Mouse (Mus musculus) embryonic facial prominence, embryonic 13.5 days (tissue): ENCODE measurements around the gene Scn7a. TPM values are rescaled to one million over a fixed set of nuclear protein-coding genes. Genes with fewer than 3 reads are reported as not detected.

Source experiments
- ATAC-seq: fragments of 200-750 bp; cut with Nextera tagmentation; 2 replicates; pipeline ENCODE4 v1.8.0; 2017; ENCODE audit warnings: low read depth; ENCODE audit not compliant: insufficient number of reproducible peaks, insufficient read depth, low FRiP score, low TSS enrichment
- H3K27ac ChIP-seq: fragments of 300-500 bp; sonication (generic); 2 replicates; pipeline ENCODE4 v1.5.1; 2015; ENCODE audit warnings: moderate library complexity, mild to moderate bottlenecking, inconsistent platforms
- H3K27me3 ChIP-seq: fragments of 300-500 bp; sonication (generic); 2 replicates; pipeline ENCODE4 v1.6.1; 2015; ENCODE audit warnings: mild to moderate bottlenecking, inconsistent platforms
- H3K36me3 ChIP-seq: fragments of 300-500 bp; sonication (generic); 2 replicates; pipeline ENCODE4 v1.6.1; 2015; ENCODE audit warnings: mild to moderate bottlenecking, inconsistent platforms
- H3K4me1 ChIP-seq: fragments of 300-500 bp; sonication (generic); 2 replicates; pipeline ENCODE4 v1.6.1; 2015; ENCODE audit warnings: inconsistent platforms
- H3K4me2 ChIP-seq: fragments of 300-500 bp; sonication (generic); 2 replicates; pipeline ENCODE4 v1.6.1; 2015; ENCODE audit warnings: moderate library complexity, mild to moderate bottlenecking, inconsistent platforms
- H3K4me3 ChIP-seq: fragments of 300-500 bp; sonication (generic); 2 replicates; pipeline ENCODE4 v1.5.1; 2015; ENCODE audit warnings: mild to moderate bottlenecking, inconsistent platforms
- H3K9ac ChIP-seq: fragments of 300-500 bp; sonication (generic); 2 replicates; pipeline ENCODE4 v1.6.1; 2015; ENCODE audit warnings: mild to moderate bottlenecking, inconsistent platforms
- H3K9me3 ChIP-seq: fragments of 300-500 bp; sonication (generic); 2 replicates; pipeline ENCODE4 v1.6.1; 2016; ENCODE audit warnings: inconsistent platforms
- WGBS: fragments of 180-500 bp; shearing (Covaris S2); methylation state at CpG from one replicate; pipeline ENCODE4 v1.1.7; 2015; ENCODE audit warnings: mixed read lengths; 5-methylcytosine and 5-hydroxymethylcytosine counted together
- polyA plus RNA-seq: library from polyadenylated mRNA; unstranded; fragments of >200 nt; fragmentation: Nextera tagmentation; extraction: Ambion mirVana; gene quantifications from 2 replicates; pipeline ENCODE4 v1.2.1, GENCODE M21; 2015

Scn7a gene
- polyA plus RNA-seq, 1 experiment from 2014 or later: 0.11 TPM

GRCm38 (mm10) chr2:66726878-66727584, 57.7 kb downstream of the Scn7a start:
- Histone ChIP-seq H3K36me3 (no peaks in the 10 kb centered on the region), H3K9ac (no peak overlapping the region), H3K4me2 (no peak overlapping the region), H3K27ac (no peak overlapping the region), H3K27me3 (no peaks in the 10 kb centered on the region), H3K9me3 (no peaks in the 10 kb centered on the region), H3K4me1 (no peaks in the 10 kb centered on the region), H3K4me3 (no peak overlapping the region)
- ATAC-seq: no peak
- 31% methylated on average over 2 of the region's 2 CpGs for WGBS

GRCm38 (mm10) chr2:66712071-66712470, 72.6 kb downstream of the Scn7a start:
- 72% methylated on average over 2 of the region's 2 CpGs for WGBS
- Histone ChIP-seq H3K9me3 (no peaks in the 10 kb centered on the region), H3K4me3 (no peak overlapping the region), H3K27me3 (no peaks in the 10 kb centered on the region), H3K4me1 (no peaks in the 10 kb centered on the region), H3K9ac (no peak overlapping the region), H3K36me3 (no peaks in the 10 kb centered on the region), H3K27ac (no peak overlapping the region), H3K4me2 (no peak overlapping the region)
- no peak for ATAC-seq

- Histone ChIP-seq H3K4me3 (no peak overlapping the region), H3K27ac (no peak overlapping the region), H3K4me1 (no peaks in the 10 kb centered on the region), H3K27me3 (no peaks in the 10 kb centered on the region), H3K9me3 (no peaks in the 10 kb centered on the region), H3K4me2 (no peak overlapping the region), H3K9ac (no peak overlapping the region), H3K36me3 (no peaks in the 10 kb centered on the region)
- WGBS: 83% methylated on average over 2 of the region's 2 CpGs
- no peak for ATAC-seq
These were observed 92.4 kb downstream of the Scn7a start for GRCm38 (mm10) chr2:66692300-66692699.

- Histone ChIP-seq H3K36me3 (no peaks in the 10 kb centered on the region), H3K4me2 (no peak overlapping the region), H3K27me3 (no peaks in the 10 kb centered on the region), H3K9ac (no peak overlapping the region), H3K27ac (no peak overlapping the region), H3K9me3 (no peaks in the 10 kb centered on the region), H3K4me3 (no peak overlapping the region), H3K4me1 (no peaks in the 10 kb centered on the region)
- WGBS: 43% methylated on average over 1 of the region's 1 CpGs
- ATAC-seq: no peak
These were observed 122.7 kb downstream of the Scn7a start for GRCm38 (mm10) chr2:66661988-66662387.

- no peak overlapping the region for H3K4me3 ChIP-seq
- 87% methylated on average over 3 of the region's 3 CpGs for WGBS
- no peak overlapping the region for H3K4me2 ChIP-seq
- no peak overlapping the region for H3K9ac ChIP-seq
- no peaks in the 10 kb centered on the region for H3K36me3 ChIP-seq
- H3K4me1 ChIP-seq: no peaks in the 10 kb centered on the region
- H3K27me3 ChIP-seq: no peaks in the 10 kb centered on the region
- no peak overlapping the region for H3K27ac ChIP-seq
- no peak for ATAC-seq
- H3K9me3 ChIP-seq: no peaks in the 10 kb centered on the region
These were observed 128.3 kb downstream of the Scn7a start for GRCm38 (mm10) chr2:66656430-66656829.

GRCm38 (mm10) chr2:66655431-66655830, 129.3 kb downstream of the Scn7a start:
- no peaks in the 10 kb centered on the region for H3K27me3 ChIP-seq
- 75% methylated on average over 2 of the region's 2 CpGs for WGBS
- peak; percentile 32; the same call in 1 of the 2 replicates for ATAC-seq
- no peak overlapping the region for H3K4me3 ChIP-seq
- H3K9me3 ChIP-seq: no peaks in the 10 kb centered on the region
- H3K36me3 ChIP-seq: no peaks in the 10 kb centered on the region
- no peak overlapping the region for H3K9ac ChIP-seq
- H3K4me1 ChIP-seq: no peaks in the 10 kb centered on the region
- H3K4me2 ChIP-seq: no peak overlapping the region
- H3K27ac ChIP-seq: no peak overlapping the region

GRCm38 (mm10) chr2:66644384-66644783, 140.3 kb downstream of the Scn7a start:
- Histone ChIP-seq H3K9me3 (no peaks in the 10 kb centered on the region), H3K27ac (no peak overlapping the region), H3K36me3 (no peaks in the 10 kb centered on the region), H3K4me2 (no peak overlapping the region), H3K4me3 (no peak overlapping the region), H3K4me1 (no peaks in the 10 kb centered on the region), H3K9ac (no peak overlapping the region), H3K27me3 (no peaks in the 10 kb centered on the region)
- WGBS: 26% methylated on average over 5 of the region's 5 CpGs
- ATAC-seq: no peak

GRCm38 (mm10) chr2:66634580-66635359, 149.9 kb downstream of the Scn7a start, which contains the start of gene Scn9a:
Gene Scn9a (minus strand): TSS chr2:66634962.
- H3K9ac ChIP-seq: peak within 1 kb of the TSS; percentile 60; the same call in 1 of the 2 replicates
- WGBS: 1% methylated on average over 28 of the region's 29 CpGs
- no peaks in the 10 kb centered on the region for H3K36me3 ChIP-seq
- peaks cover 10% of the 10 kb centered on the region for H3K4me1 ChIP-seq
- peak within 1 kb of the TSS; percentile 70 for H3K4me2 ChIP-seq
- peak within 1 kb of the TSS; percentile 43 for H3K4me3 ChIP-seq
- peaks cover 22% of the 10 kb centered on the region for H3K27me3 ChIP-seq
- ATAC-seq: peak; percentile 79
- H3K27ac ChIP-seq: no peak within 1 kb of the TSS
- H3K9me3 ChIP-seq: no peaks in the 10 kb centered on the region

GRCm38 (mm10) chr2:66632728-66633127, 152.0 kb downstream of the Scn7a start:
- peak; percentile 60; the same call in 1 of the 2 replicates for ATAC-seq
- no peak overlapping the region for H3K4me2 ChIP-seq

More at GRCm38 (mm10) chr2:66632728-66633127, 152.0 kb downstream of the Scn7a start:
- no peak overlapping the region for H3K27ac ChIP-seq
- peaks cover 10% of the 10 kb centered on the region for H3K4me1 ChIP-seq
- H3K9me3 ChIP-seq: no peaks in the 10 kb centered on the region
- H3K9ac ChIP-seq: no peak overlapping the region
- WGBS: 10% methylated on average over 5 of the region's 5 CpGs
- no peaks in the 10 kb centered on the region for H3K36me3 ChIP-seq
- peaks cover 22% of the 10 kb centered on the region for H3K27me3 ChIP-seq
- H3K4me3 ChIP-seq: no peak overlapping the region

Other genes starting within 250 kb of the Scn7a start
- 0.73 and 1.5 TPM in 2 replicates for gene Scn9a, start 150.0 kb downstream of the Scn7a start, polyA plus RNA-seq